Mouse (Mus musculus) midbrain, embryonic 15.5 days (tissue): ENCODE measurements at regions not wholly inside any gene's neighbourhood (a gene's known extent, or its start where the extent isn't known, plus 50 kb on each side); places are given as distances from the start of the nearest gene placed in this dataset.
A peak's percentile ranks its signal among the peaks of the same experiment; 100 is the strongest.

Experiments used
- ATAC-seq: fragments of 200-750 bp; cut with Nextera tagmentation; replicated peaks from 2 replicates; pipeline ENCODE4 v1.8.0; 2017; ENCODE audit warnings: moderate TSS enrichment
- H3K27ac ChIP-seq: fragments of 300-500 bp; sonication (generic); 2 replicates; pipeline ENCODE4 v1.5.1; 2015; ENCODE audit warnings: mild to moderate bottlenecking, inconsistent platforms
- H3K27me3 ChIP-seq: fragments of 300-500 bp; sonication (generic); replicated peaks from 2 replicates; pipeline ENCODE4 v1.6.1; 2015; ENCODE audit warnings: inconsistent platforms
- H3K36me3 ChIP-seq: fragments of 300-500 bp; sonication (generic); replicated peaks from 2 replicates; pipeline ENCODE4 v1.6.1; 2015; ENCODE audit warnings: inconsistent platforms
- H3K4me1 ChIP-seq: fragments of 300-500 bp; sonication (generic); 2 replicates; pipeline ENCODE4 v1.6.1; 2015; ENCODE audit warnings: inconsistent platforms
- H3K4me2 ChIP-seq: fragments of 300-500 bp; sonication (generic); 2 replicates; pipeline ENCODE4 v1.6.1; 2015; ENCODE audit warnings: inconsistent platforms, mild to moderate bottlenecking, moderate library complexity
- H3K4me3 ChIP-seq: fragments of 300-500 bp; sonication (generic); 2 replicates; pipeline ENCODE4 v1.5.1; 2015; ENCODE audit warnings: mild to moderate bottlenecking, inconsistent platforms
- H3K9ac ChIP-seq: fragments of 300-500 bp; sonication (generic); 2 replicates; pipeline ENCODE4 v1.6.1; 2015; ENCODE audit warnings: mild to moderate bottlenecking, inconsistent platforms
- H3K9me3 ChIP-seq: fragments of 300-500 bp; sonication (generic); 2 replicates; pipeline ENCODE4 v1.6.1; 2016; ENCODE audit warnings: inconsistent platforms
- WGBS: fragments of 180-500 bp; shearing (Covaris S2); methylation state at CpG from one replicate; pipeline ENCODE4 v1.1.7; 2015; ENCODE audit warnings: mixed read lengths; 5-methylcytosine and 5-hydroxymethylcytosine counted together

DNA sequence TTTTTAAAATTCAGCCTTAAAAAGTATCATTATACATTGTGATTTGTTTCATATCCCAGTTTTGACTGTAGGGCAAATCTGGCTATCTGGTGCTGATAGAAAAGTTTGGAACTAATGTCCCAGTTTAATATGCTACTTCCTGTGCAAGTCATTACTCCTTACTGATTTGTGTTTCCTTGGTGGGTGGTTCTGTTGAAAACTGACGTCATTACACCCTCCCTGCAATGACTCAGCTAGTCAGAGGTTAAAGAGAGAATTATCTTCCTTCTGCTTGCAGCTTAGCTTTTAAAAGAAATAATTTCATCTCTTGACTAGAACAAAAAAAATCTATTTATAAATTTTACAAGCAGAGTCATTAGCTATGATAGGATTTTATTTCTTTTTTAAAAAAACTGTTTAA, 104.2 kb upstream of the Abcb5 start:
- no peak for ATAC-seq
- H3K9me3 ChIP-seq: no peaks in the 10 kb centered on the region
- H3K4me3 ChIP-seq: no peak overlapping the region
- 50% methylated on average over 1 of the region's 1 CpGs for WGBS
- H3K27ac ChIP-seq: no peak overlapping the region
- H3K4me2 ChIP-seq: no peak overlapping the region
- no peaks in the 10 kb centered on the region for H3K4me1 ChIP-seq
- H3K9ac ChIP-seq: no peak overlapping the region
- H3K27me3 ChIP-seq: no peaks in the 10 kb centered on the region
- no peaks in the 10 kb centered on the region for H3K36me3 ChIP-seq

DNA sequence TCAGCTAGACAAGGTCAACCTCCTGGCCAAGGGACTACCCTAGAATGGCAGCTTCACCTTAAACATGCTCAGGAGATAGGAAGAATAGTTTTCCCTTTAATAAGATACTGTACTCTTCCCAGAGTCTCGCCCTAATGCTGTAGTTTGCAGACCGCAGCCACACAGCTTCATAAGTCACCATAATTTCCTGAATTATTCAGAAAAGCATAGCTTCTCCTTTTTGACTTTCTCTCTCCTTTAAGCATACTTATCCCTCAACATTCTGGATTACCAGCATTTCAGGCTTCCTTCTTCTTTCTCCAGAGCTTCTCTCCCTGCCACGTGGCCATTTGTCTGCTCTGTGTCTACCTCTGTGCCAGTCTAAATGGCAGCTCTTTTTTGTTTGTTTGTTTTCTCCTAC, 103.5 kb upstream of the Abcb5 start:
- WGBS: 85% methylated on average over 3 of the region's 3 CpGs
- ATAC-seq: no peak
- H3K9ac ChIP-seq: no peak overlapping the region
- no peak overlapping the region for H3K4me3 ChIP-seq
- no peak overlapping the region for H3K27ac ChIP-seq
- no peak overlapping the region for H3K4me2 ChIP-seq
- H3K36me3 ChIP-seq: no peaks in the 10 kb centered on the region
- no peaks in the 10 kb centered on the region for H3K9me3 ChIP-seq
- no peaks in the 10 kb centered on the region for H3K4me1 ChIP-seq
- H3K27me3 ChIP-seq: no peaks in the 10 kb centered on the region

DNA sequence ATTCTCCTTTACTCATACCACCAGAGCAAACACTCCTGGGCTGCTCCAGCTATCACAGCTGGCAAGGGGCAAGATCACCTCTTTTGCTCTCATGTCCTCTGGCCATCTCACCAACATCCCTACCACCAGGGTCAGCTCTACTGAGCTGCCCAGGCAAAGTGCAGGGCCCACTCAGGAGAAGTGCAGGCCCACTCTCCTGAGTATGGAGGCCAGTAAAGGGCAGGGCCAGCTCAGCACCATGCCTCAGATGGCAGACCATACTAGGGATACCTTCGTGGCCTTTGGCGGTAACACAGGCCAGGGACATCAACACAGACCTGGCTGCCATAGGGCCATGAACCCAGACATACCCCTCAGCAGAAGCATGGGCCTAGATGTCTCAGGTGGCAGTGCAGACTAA, 101.9 kb upstream of the Abcb5 start:
- H3K9ac ChIP-seq: no peak overlapping the region
- H3K27ac ChIP-seq: no peak overlapping the region
- H3K27me3 ChIP-seq: no peaks in the 10 kb centered on the region
- H3K36me3 ChIP-seq: no peaks in the 10 kb centered on the region
- no peak overlapping the region for H3K4me2 ChIP-seq
- no peaks in the 10 kb centered on the region for H3K9me3 ChIP-seq
- 94% methylated on average over 2 of the region's 2 CpGs for WGBS
- H3K4me1 ChIP-seq: no peaks in the 10 kb centered on the region
- ATAC-seq: no peak
- H3K4me3 ChIP-seq: no peak overlapping the region

DNA sequence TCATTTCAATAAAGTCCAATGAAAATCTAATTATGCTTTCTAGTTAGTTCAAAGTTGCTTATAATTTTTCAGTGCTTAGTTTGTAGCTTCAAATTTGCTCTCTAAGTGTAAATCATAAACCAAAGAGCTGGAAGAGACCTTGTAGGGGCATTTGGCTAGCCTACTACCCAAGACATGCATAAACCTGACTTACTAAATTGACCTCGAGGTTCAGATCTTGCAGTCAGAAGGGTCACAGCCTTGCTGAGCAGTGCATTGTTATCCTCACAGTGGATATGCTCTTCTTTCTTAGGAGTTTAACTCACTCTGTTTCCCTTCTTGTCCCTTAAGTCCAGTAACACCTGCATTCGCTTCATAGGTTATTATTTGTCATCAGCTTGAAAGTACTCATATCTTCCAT, 96.7 kb upstream of the Abcb5 start:
- Histone ChIP-seq H3K27me3 (no peaks in the 10 kb centered on the region), H3K4me2 (no peak overlapping the region), H3K4me3 (no peak overlapping the region), H3K9ac (no peak overlapping the region), H3K36me3 (no peaks in the 10 kb centered on the region), H3K9me3 (no peaks in the 10 kb centered on the region), H3K4me1 (no peaks in the 10 kb centered on the region), H3K27ac (no peak overlapping the region)
- 72% methylated on average over 2 of the region's 2 CpGs for WGBS
- ATAC-seq: no peak

DNA sequence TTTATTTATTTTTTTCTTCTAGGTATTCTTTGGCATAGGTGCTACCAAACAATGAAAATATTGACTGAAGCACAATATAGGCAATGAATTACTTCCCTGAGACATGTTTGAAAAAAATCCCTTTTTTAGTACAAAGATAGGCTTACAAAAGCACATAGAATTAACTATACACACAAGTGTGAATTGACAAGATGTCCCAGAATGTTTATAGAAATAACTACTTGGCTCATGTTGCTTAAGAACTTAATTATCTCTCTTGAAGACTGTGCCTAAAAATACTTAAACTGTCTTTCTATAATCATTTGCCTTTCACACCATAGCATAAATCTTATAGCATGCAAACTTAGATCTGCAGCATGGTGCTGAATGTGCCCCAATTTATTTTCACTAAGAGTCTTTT, 96.3 kb upstream of the Abcb5 start:
- Histone ChIP-seq H3K4me1 (no peaks in the 10 kb centered on the region), H3K4me2 (no peak overlapping the region), H3K4me3 (no peak overlapping the region), H3K36me3 (no peaks in the 10 kb centered on the region), H3K27ac (no peak overlapping the region), H3K9ac (no peak overlapping the region), H3K9me3 (no peaks in the 10 kb centered on the region), H3K27me3 (no peaks in the 10 kb centered on the region)
- no peak for ATAC-seq

DNA sequence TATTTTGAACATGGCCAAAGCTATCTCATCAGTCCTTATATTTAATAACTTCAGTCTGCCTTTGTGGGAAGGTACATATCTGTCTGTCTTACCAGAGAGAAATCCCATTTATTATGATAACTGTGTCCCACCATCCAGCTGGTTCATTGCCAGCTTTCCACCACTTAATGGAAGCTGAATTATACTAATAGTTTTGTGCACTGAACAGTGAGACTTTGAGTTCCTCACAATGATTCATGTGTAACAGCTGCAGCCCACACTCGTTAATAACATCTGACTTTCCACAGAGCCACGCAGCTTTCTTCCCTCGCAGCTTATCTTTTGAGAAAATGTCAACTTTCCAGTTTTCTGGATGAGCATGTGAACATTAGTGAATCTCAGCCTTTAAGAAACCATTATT, 88.3 kb upstream of the Abcb5 start:
- no peaks in the 10 kb centered on the region for H3K36me3 ChIP-seq
- no peaks in the 10 kb centered on the region for H3K9me3 ChIP-seq
- no peak overlapping the region for H3K9ac ChIP-seq
- no peak overlapping the region for H3K27ac ChIP-seq
- H3K4me2 ChIP-seq: no peak overlapping the region
- ATAC-seq: no peak
- no peak overlapping the region for H3K4me3 ChIP-seq
- no peaks in the 10 kb centered on the region for H3K27me3 ChIP-seq
- 49% methylated on average over 3 of the region's 3 CpGs for whole genome bisulfite sequencing
- H3K4me1 ChIP-seq: no peaks in the 10 kb centered on the region

DNA sequence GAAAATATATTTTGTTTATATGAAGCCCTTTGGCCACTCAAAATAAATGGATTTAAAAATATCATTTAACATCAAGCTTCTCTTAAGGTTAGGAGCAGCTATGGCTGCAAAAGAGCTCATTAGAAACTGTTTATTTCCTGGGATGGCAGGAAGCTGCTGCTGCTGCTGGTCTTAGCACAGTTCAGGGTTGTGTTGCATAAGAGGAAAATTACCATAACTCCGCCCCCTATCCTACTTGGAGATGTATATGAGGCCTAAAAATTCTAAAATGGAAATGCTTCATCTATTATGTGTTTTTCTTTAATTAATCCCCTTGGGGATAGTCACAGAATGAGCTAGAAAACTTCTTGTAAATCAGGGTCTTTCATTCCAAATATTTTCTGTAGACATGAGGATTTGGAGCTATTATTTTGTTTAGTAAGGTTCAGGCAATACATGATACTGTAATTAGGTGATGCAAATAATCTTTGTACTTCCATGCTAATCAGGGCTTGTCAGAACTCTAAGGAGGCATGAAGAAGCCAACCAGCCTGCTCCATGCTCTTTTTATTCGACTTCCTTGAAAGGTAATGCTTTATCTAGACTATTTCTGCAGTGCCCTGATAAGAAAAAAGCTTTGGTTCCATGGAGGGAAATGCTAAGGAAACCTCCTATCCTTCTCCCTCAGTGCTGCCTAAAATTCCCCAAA, 85.6 kb upstream of the Abcb5 start:
- Histone ChIP-seq H3K9me3 (no peaks in the 10 kb centered on the region), H3K36me3 (no peaks in the 10 kb centered on the region), H3K27ac (no peak overlapping the region), H3K9ac (no peak overlapping the region), H3K4me1 (no peaks in the 10 kb centered on the region), H3K27me3 (no peaks in the 10 kb centered on the region), H3K4me2 (no peak overlapping the region), H3K4me3 (no peak overlapping the region)
- WGBS: 47% methylated on average over 2 of the region's 2 CpGs
- peak; percentile 86 for ATAC-seq

DNA sequence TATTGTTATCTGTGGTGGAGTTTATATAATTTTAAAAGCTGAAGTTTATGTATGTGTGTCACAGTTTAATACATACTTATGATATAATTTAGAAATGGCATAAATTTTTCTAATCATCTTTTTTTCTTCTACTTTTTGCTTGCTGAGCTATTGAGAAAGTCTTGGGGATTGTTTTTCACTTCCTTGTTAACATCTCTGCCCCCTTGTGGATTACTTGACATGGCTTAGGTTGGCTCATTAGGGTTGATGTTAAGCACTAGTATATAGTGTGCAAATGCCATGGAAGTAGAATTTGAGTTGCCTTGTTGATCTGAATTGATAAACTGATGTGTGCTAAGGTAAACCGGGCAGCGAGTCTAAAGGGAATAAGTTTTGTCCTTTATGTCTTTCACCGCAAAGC, 72.1 kb upstream of the Abcb5 start:
- Histone ChIP-seq H3K9ac (no peak overlapping the region), H3K4me1 (no peaks in the 10 kb centered on the region), H3K36me3 (no peaks in the 10 kb centered on the region), H3K27ac (no peak overlapping the region), H3K9me3 (no peaks in the 10 kb centered on the region), H3K4me2 (no peak overlapping the region), H3K4me3 (no peak overlapping the region), H3K27me3 (no peaks in the 10 kb centered on the region)
- no peak for ATAC-seq
- 98% methylated on average over 3 of the region's 3 CpGs for WGBS

DNA sequence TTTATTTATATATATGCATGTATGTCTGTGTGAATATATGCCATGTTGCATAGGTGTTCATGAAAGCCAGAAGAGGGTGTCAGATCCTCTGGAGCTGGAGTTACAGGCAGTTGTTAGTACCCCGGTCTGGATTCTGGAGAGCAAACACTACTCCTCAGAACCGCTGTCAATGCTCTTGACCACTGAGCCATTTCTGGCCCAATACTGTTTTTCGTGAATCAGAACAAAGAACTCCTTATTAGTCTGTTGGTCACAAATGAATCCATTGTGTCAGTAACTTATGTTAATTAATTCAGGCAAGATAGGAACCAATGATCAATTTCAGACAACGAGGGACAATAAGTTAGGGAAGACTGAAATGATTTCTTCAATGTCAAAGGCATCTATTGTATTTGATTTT, 68.6 kb upstream of the Abcb5 start:
- no peak overlapping the region for H3K27ac ChIP-seq
- ATAC-seq: no peak
- 76% methylated on average over 4 of the region's 4 CpGs for WGBS

DNA sequence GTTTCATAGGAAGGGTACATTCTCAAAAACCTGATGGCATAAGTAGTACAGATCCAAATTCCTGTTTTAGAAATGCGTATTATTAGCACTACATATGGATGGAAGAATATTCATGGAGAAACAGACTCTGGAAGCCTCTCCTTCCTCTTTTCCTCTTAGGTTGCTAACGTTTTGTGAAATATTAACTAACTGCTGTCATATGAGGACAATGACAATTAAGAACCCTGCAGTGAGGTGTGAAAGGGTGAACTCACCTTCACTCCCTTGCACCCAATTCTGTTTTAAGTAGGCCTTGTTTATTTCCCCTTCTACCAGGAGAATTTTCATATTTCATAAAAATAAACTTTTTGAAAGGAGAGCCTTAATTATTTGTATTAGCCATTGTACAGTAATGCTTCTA, 62.5 kb upstream of the Abcb5 start:
- ATAC-seq: no peak

More for the DNA sequence above, 68.6 kb upstream of the Abcb5 start:
- Histone ChIP-seq H3K4me2 (no peak overlapping the region), H3K9ac (no peak overlapping the region), H3K9me3 (no peaks in the 10 kb centered on the region), H3K4me3 (no peak overlapping the region), H3K4me1 (no peaks in the 10 kb centered on the region), H3K36me3 (no peaks in the 10 kb centered on the region), H3K27me3 (no peaks in the 10 kb centered on the region)

DNA sequence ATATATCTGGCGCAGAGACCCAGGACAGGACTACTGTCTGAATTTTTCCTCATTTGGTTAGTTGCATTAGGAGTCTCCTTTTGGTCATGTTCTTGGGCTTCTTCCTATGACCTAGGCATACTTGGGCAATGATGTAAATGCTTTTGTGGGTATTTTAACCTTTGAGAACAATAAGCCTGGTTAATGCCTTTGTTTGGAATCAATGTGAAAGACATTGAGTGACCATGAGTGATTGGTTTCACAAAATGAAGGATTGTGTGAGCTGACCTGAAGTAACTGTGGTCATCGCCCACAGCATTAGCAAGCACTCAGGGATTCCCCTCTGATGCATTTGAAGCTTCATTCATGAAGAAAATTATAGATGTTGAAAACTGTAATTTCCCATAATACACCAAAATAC, 61.9 kb upstream of the Abcb5 start:
- WGBS: 69% methylated on average over 2 of the region's 2 CpGs
- no peak overlapping the region for H3K27ac ChIP-seq
- H3K27me3 ChIP-seq: no peaks in the 10 kb centered on the region

More for the DNA sequence above, 62.5 kb upstream of the Abcb5 start:
- H3K36me3 ChIP-seq: no peaks in the 10 kb centered on the region
- no peak overlapping the region for H3K9ac ChIP-seq
- no peaks in the 10 kb centered on the region for H3K4me1 ChIP-seq
- no peaks in the 10 kb centered on the region for H3K27me3 ChIP-seq
- H3K9me3 ChIP-seq: no peaks in the 10 kb centered on the region
- H3K4me3 ChIP-seq: no peak overlapping the region
- no peak overlapping the region for H3K27ac ChIP-seq
- WGBS: 85% methylated on average over 2 of the region's 2 CpGs
- no peak overlapping the region for H3K4me2 ChIP-seq

DNA sequence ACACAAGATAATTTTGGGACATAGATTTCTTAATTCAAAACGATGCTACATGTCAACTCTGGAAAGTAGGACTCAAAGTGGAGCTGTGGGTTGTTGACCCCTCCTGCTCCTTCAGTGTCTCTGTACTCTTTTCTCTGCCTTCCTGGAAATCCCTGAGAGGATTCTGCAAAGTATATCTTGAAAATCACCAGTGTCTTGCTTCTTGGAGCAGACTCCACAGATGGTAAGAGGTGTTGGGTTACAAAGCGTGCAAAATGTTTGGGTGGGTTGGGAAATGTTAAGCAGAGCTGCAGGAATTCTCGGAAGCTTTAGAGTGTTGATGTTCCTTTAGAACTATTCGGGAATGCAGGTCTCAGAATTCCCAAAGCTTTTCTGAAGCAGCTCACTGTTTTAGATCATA, 61.5 kb upstream of the Abcb5 start:
- 64% methylated on average over 4 of the region's 4 CpGs for WGBS
- ATAC-seq: no peak
- no peaks in the 10 kb centered on the region for H3K9me3 ChIP-seq

More for the DNA sequence above, 61.9 kb upstream of the Abcb5 start:
- Histone ChIP-seq H3K9me3 (no peaks in the 10 kb centered on the region), H3K36me3 (no peaks in the 10 kb centered on the region), H3K4me3 (no peak overlapping the region), H3K4me2 (no peak overlapping the region), H3K9ac (no peak overlapping the region), H3K4me1 (no peaks in the 10 kb centered on the region)
- no peak for ATAC-seq

DNA sequence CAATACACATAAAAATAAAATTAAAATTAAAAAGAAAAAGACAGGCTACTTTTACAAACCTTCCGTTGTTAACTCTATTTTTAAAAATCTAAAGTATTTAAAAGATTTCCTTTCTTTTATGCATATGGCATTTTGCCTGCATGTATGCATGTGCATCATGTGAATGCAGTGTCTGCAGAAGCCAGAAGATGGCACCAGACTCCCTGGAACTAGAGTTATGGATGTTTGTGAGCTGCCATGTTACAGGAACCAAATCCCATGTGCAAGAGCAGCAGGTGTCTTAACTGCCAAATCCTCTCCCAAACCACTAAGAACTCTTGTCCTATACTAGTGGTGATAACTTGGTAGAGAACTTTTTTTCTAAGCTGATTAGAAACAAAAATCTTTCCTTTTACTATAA, 60.1 kb upstream of the Abcb5 start:
- no peak for ATAC-seq
- WGBS: 62% methylated on average over 1 of the region's 1 CpGs

More for the DNA sequence above, 61.5 kb upstream of the Abcb5 start:
- Histone ChIP-seq H3K4me3 (no peak overlapping the region), H3K27me3 (no peaks in the 10 kb centered on the region), H3K36me3 (no peaks in the 10 kb centered on the region), H3K9ac (no peak overlapping the region), H3K4me2 (no peak overlapping the region), H3K27ac (no peak overlapping the region), H3K4me1 (no peaks in the 10 kb centered on the region)

More for the DNA sequence above, 60.1 kb upstream of the Abcb5 start:
- no peaks in the 10 kb centered on the region for H3K27me3 ChIP-seq
- no peaks in the 10 kb centered on the region for H3K36me3 ChIP-seq
- H3K9me3 ChIP-seq: no peaks in the 10 kb centered on the region
- H3K9ac ChIP-seq: no peak overlapping the region
- no peak overlapping the region for H3K27ac ChIP-seq
- no peaks in the 10 kb centered on the region for H3K4me1 ChIP-seq
- no peak overlapping the region for H3K4me3 ChIP-seq
- H3K4me2 ChIP-seq: no peak overlapping the region
